Mouse (Mus musculus) hindbrain, postnatal 0 days (tissue): ENCODE data around the gene Cd93. TPM values are rescaled to one million over a fixed set of nuclear protein-coding genes. Genes with fewer than 3 reads are reported as not detected.

ENCODE experiments used
- ATAC-seq: fragments of 200-750 bp; cut with Nextera tagmentation; 2 replicates; pipeline ENCODE4 v1.8.0; 2017; ENCODE audit warnings: mild to moderate bottlenecking, moderate TSS enrichment, moderate library complexity
- DNase-seq: peaks from one replicate; pipeline ENCODE4 v3.0.0-alpha.2; 2015; ENCODE audit warnings: low spot score
- H3K27ac ChIP-seq: fragments of 300-500 bp; sonication (generic); 2 replicates; pipeline ENCODE4 v1.5.1; 2014; ENCODE audit warnings: mild to moderate bottlenecking
- H3K27me3 ChIP-seq: fragments of 300-500 bp; sonication (generic); 2 replicates; pipeline ENCODE4 v1.6.1; 2014; ENCODE audit warnings: low read length, mixed read lengths; ENCODE audit not compliant: insufficient read depth
- H3K36me3 ChIP-seq: fragments of 300-500 bp; sonication (generic); 2 replicates; pipeline ENCODE4 v1.6.1; 2014; ENCODE audit warnings: low read length, mixed read lengths; ENCODE audit not compliant: insufficient read depth
- H3K4me1 ChIP-seq: fragments of 300-500 bp; sonication (generic); 2 replicates; pipeline ENCODE4 v1.6.1; 2014; ENCODE audit warnings: antibody characterized with exemption, low read length, mixed read lengths; ENCODE audit not compliant: insufficient read depth
- H3K4me2 ChIP-seq: fragments of 300-500 bp; sonication (generic); 2 replicates; pipeline ENCODE4 v1.6.1; 2014; ENCODE audit warnings: low read depth, mild to moderate bottlenecking, low read length, moderate library complexity, mixed read lengths
- H3K4me3 ChIP-seq: fragments of 300-500 bp; sonication (generic); 2 replicates; pipeline ENCODE4 v1.5.1; 2014; ENCODE audit warnings: low read length
- H3K9ac ChIP-seq: fragments of 300-500 bp; sonication (generic); replicated peaks from 2 replicates; pipeline ENCODE4 v1.6.1; 2014; ENCODE audit warnings: mild to moderate bottlenecking, low read length, moderate library complexity, mixed read lengths
- H3K9me3 ChIP-seq: fragments of 300-500 bp; sonication (generic); 2 replicates; pipeline ENCODE4 v1.6.1; 2016; ENCODE audit warnings: low read length, mixed read lengths
- CTCF ChIP-seq: IDR thresholded peaks from 2 replicates; pipeline ENCODE4 v1.5.1; 2016; ENCODE audit warnings: antibody characterized with exemption, control low read depth, low read depth
- WGBS: fragments of 180-500 bp; shearing (Covaris S2); extraction: QIAGEN DNeasy Blood & Tissue Kit; methylation state at CpG from one replicate; pipeline ENCODE4 v1.1.7; 2014; 5-methylcytosine and 5-hydroxymethylcytosine counted together
- polyA plus RNA-seq: library from polyadenylated mRNA; unstranded; fragments of >200 nt; fragmentation: Nextera tagmentation; extraction: Ambion mirVana; gene quantifications from 2 replicates; pipeline ENCODE4 v1.2.1, GENCODE M21; 2015
- total RNA-seq: library from RNA; depleted of rRNA; stranded (reverse); fragments of >200 nt; gene quantifications from 2 replicates; pipeline ENCODE4 v1.2.3, GENCODE M21; 2014

Gene Cd93
- total and polyA plus RNA-seq, 2 experiments from 2014 or later = 5.3 to 21.5 TPM

DNA sequence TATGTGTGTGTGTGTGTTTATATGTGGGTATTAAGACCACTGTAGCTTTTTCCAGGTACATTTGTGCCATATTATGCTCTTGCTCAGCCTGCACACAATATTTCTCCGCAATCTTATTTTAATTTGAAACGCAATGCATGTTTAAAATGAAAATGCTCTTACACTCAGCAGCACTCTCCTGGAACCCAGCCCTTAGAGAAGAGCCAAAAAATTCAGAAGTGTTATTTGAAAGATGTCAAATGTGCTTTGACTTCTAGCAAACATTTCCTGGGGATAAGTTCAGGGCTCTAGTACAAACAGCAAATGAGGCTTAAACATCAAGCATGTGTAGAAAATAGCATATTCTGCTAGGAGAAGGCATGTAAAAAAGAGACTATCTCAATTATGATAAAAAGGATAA, 23.6 kb downstream of the Cd93 start:
- no peaks in the 10 kb centered on the region for H3K36me3 ChIP-seq
- no peaks in the 10 kb centered on the region for H3K27me3 ChIP-seq
- ATAC-seq = no peak
- H3K4me3 ChIP-seq = no peak overlapping the region
- no peak for DNase-seq
- no peak overlapping the region for H3K4me2 ChIP-seq
- H3K9me3 ChIP-seq = no peaks in the 10 kb centered on the region
- no peak for TF ChIP-seq CTCF
- no peak overlapping the region for H3K9ac ChIP-seq
- H3K27ac ChIP-seq = no peak overlapping the region
- WGBS = 86% methylated on average over 2 of the region's 2 CpGs
- no peaks in the 10 kb centered on the region for H3K4me1 ChIP-seq

DNA sequence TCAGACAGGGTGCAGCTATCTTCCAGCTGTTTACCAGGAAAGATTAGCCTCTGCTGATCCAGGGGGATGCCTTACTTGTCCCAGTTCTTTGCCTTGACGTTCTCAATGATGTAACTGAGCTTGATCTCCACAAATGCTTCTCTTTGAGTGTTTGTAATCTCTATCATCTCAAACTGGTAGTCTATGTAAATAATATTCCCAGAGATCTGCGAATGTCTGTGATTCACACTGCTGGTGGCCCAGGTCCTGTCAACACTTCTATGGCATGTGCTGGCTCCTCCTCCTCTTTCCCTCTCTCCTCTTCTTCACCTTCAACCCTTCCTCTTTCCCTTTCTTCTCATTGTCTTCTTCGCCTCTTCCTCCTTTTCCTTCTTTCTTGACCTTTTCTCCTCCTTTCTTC, 24.2 kb downstream of the Cd93 start:
- TF ChIP-seq CTCF = no peak
- no peaks in the 10 kb centered on the region for H3K9me3 ChIP-seq
- H3K9ac ChIP-seq = no peak overlapping the region
- H3K27me3 ChIP-seq = no peaks in the 10 kb centered on the region
- ATAC-seq (no peak), DNase-seq (no peak)
- H3K27ac ChIP-seq = no peak overlapping the region
- H3K36me3 ChIP-seq = no peaks in the 10 kb centered on the region
- no peak overlapping the region for H3K4me3 ChIP-seq
- no peaks in the 10 kb centered on the region for H3K4me1 ChIP-seq
- 87% methylated on average over 3 of the region's 3 CpGs for WGBS
- no peak overlapping the region for H3K4me2 ChIP-seq

DNA sequence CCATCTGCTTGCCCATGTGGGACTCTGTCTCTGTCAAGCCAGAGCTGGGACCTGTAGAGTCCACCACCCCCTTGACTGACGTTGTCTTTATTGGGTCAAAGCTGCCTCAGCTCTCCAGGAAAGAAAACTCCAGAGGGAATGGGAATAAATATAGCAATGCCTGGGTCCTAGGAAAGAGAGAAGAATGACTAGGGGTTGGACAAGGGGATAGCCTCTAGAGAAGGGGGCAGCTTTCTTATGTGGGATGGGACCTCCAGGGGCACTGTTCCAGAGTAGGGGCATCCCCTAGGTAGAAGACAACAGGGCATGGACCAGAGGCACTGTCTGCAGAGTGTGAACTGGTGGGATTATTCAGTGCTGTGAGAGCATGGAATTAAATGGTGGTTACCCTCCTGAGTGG, 33.5 kb downstream of the Cd93 start:
- DNase-seq (no peak), ATAC-seq (no peak)
- Histone ChIP-seq H3K9me3 (no peaks in the 10 kb centered on the region), H3K4me1 (no peaks in the 10 kb centered on the region; the same call in none of the 2 replicates), H3K27me3 (peaks cover 33% of the 10 kb centered on the region), H3K4me3 (no peak overlapping the region), H3K27ac (no peak overlapping the region), H3K4me2 (no peak overlapping the region), H3K36me3 (no peaks in the 10 kb centered on the region), H3K9ac (no peak overlapping the region)
- 100% methylated on average over 1 of the region's 1 CpGs for WGBS
- TF ChIP-seq CTCF = no peak

DNA sequence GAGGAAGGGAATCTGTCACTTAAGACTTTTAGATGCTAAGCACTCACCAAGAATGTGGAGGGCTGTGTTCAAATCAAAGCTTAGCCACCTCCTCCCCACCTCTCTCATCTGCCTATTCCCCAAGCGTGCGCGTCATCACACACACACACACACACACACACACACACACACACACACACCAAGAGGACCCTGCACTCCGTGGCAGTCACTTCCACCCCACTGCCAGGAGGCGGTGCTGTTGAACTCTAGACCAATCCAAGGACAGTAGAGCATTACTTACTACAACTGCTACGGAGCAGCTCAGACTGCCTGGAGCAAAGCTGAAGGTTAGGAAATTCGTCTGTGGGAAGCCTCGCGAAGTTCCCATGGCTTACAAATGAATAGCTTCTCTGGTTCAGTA, 34.2 kb downstream of the Cd93 start:
- TF ChIP-seq CTCF = peak; percentile 87
- H3K4me2 ChIP-seq = no peak overlapping the region
- H3K4me3 ChIP-seq = no peak overlapping the region
- H3K27ac ChIP-seq = no peak overlapping the region
- H3K9ac ChIP-seq = no peak overlapping the region
- H3K9me3 ChIP-seq = no peaks in the 10 kb centered on the region
- no peaks in the 10 kb centered on the region; the same call in none of the 2 replicates for H3K4me1 ChIP-seq
- no peaks in the 10 kb centered on the region for H3K36me3 ChIP-seq
- peak; percentile 93 for ATAC-seq
- peak; percentile 79 for DNase-seq
- WGBS = 17% methylated on average over 8 of the region's 9 CpGs
- H3K27me3 ChIP-seq = peaks cover 36% of the 10 kb centered on the region

DNA sequence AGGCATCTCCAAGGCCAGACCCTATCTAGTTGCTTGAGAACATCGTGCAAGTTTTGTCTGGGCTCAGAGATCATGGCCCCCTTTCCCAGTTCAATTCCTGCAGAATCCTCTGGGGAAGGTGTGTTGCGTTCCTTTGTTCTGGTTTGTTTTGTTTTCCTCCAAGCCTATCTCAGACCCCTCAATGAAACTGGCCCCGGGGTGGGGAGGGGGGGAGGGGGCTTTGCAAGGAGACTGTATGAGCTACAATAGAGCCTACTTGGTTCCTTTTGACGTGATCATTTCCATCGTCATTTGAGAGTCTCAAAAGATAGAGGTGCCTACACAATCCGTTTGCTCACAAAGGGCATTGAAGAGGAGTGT, 34.6 kb downstream of the Cd93 start:
- H3K4me3 ChIP-seq = no peak overlapping the region
- ATAC-seq (peak; percentile 49), DNase-seq (no peak)
- H3K4me1 ChIP-seq = no peaks in the 10 kb centered on the region; the same call in none of the 2 replicates
- no peaks in the 10 kb centered on the region for H3K36me3 ChIP-seq
- H3K9me3 ChIP-seq = no peaks in the 10 kb centered on the region
- H3K27ac ChIP-seq = no peak overlapping the region
- no peak for TF ChIP-seq CTCF
- H3K4me2 ChIP-seq = peak overlapping the region; percentile 55; the same call in 1 of the 2 replicates
- H3K27me3 ChIP-seq = peaks cover 36% of the 10 kb centered on the region
- H3K9ac ChIP-seq = no peak overlapping the region
- 14% methylated on average over 6 of the region's 6 CpGs for WGBS

DNA sequence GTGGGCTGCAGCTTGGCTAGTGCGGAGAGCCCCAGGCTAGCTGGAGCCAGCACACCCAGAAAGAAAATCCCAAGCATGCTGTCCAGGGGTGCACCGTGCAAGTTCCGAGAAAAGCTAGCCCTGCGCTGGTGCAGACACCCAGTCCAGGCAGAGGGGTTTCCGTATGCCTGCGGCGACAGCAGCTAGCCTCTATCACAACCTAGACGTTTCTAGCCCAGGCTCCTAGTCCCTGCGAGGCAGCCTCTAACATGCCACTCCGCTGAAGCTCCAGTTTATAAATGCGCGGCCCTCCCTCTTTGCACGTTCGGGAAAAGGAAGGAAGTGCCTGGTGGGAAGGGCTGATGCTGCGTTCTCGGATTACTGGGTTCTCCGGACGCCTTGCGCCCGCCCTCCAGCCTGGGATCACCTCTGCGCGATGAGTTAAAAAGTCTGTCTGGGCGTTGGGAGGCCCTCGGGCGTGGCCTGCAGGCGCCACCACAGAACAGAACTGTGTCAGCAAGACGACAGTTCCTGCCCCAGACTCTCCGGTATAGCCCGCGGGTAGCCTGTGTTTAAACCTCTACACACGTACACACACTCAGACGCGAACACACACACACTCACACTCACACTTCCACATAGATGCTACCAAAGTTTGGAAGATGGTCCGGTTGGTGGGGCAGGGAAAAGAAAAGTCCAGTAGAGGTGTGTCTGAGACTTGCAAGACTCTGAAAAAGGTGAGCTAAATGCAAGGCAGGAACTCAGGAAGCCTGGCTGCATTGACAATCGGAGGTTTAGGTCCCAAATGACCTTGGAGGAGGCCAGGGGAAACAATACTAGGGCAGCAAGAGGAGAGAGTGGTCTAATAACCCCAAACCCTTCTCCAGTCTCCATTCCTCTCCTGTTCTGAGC, 35.2 kb downstream of the Cd93 start, which contains the start of gene Thbd:
Thbd (minus strand) TSS at position 319 of the 891 bp plus-strand sequence.
- H3K9me3 ChIP-seq = no peaks in the 10 kb centered on the region
- no peaks in the 10 kb centered on the region; the same call in none of the 2 replicates for H3K4me1 ChIP-seq
- WGBS = 3% methylated on average over 35 of the region's 35 CpGs
- peak within 1 kb of the TSS; percentile 30 for H3K4me3 ChIP-seq
- ATAC-seq (peak; percentile 39), DNase-seq (peak; percentile 36)
- H3K9ac ChIP-seq = peak within 1 kb of the TSS; percentile 37; the same call in 1 of the 2 replicates
- peaks cover 36% of the 10 kb centered on the region for H3K27me3 ChIP-seq
- no peak within 1 kb of the TSS for H3K27ac ChIP-seq
- peak within 1 kb of the TSS; percentile 55 for H3K4me2 ChIP-seq
- TF ChIP-seq CTCF = no peak
- no peaks in the 10 kb centered on the region for H3K36me3 ChIP-seq
